Mouse (Mus musculus) common myeloid progenitor, adult 5-6 weeks (primary cell): ENCODE measurements around the gene Ccdc171. TPM values are rescaled to one million over a fixed set of nuclear protein-coding genes. Genes with fewer than 3 reads are reported as not detected.
"Not testable (repeated sequence)": the region's sequence is repeated elsewhere in the genome, so short reads cannot be mapped to it uniquely, and the experiment has no call there.

Experiments
- ATAC-seq: replicated peaks from 2 replicates; pipeline ENCODE4 v1.8.0; 2016; ENCODE audit warnings: low read depth, mild to moderate bottlenecking, moderate TSS enrichment, inconsistent platforms; ENCODE audit not compliant: poor library complexity, severe bottlenecking
- total RNA-seq: library from RNA; stranded (forward); fragments of 200-1000, 187-1606 nt; gene quantifications from 2 replicates; pipeline ENCODE4 v1.2.3, GENCODE M21; 2017

Ccdc171 gene
- total RNA-seq, 1 experiment from 2014 or later = 21.4 TPM

- ATAC-seq = not testable (repeated sequence)
Measured at GRCm38 (mm10) chr4:83623021-83623711, 97.8 kb downstream of the Ccdc171 start.

DNA sequence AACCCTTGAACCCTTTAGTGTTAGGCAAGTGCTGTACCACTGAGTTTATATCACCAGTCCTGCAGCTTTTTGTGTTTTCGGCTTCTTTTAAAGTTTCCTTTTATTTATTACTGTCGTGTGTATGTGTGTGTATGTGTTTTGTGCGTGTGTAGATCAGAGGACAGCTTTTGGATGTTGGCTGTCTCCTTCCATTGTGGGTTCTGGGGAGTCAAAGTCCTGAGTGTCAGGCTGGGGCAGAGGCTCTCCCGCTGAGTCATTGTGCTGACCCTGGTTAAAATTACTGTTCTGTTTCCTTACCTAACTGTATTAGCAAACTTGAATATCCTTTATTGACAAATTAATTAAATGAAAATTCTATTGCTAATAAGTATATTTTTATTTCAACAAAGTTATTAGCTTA, 98.4 kb downstream of the Ccdc171 start:
- no peak for ATAC-seq

DNA sequence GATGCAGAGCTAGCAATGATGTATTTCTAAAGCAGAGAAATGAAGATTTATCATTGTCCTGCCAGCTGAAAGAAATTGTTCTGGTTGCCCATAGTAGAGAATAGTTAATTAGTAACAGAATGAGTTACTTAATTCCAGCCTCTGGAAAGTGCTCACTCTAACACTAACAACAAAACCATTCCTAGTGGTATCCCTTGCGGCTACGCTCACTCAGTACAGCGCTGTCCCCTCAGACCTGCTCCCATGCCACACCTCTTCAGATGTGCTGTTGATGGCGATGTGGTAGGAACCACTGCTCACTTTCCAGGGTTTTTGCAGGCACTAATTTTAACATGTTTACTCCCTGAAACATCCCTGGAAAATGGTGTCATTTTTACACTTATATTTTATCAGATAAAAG, 126.1 kb downstream of the Ccdc171 start:
- no peak for ATAC-seq

DNA sequence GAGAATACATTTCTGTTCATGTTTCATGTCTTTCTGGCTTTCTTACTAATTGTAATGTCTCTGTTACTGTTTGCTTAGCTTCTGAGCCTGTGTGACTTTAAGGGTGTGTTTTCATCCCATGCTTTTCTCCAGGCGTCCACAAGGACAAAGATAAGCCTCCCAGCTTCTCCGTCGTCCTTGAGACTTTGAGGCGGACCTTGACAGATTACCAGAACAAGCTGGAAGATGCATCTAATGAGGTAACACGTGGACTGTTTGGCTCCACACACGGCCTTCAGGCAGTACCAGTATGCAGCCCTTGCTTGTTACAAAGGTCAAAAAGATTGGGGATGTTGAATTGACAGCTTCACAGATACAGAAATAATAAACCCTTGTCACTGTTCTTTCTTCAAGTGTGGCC, 130.1 kb downstream of the Ccdc171 start:
- ATAC-seq = no peak

GRCm38 (mm10) chr4:83656571-83656970, 131.2 kb downstream of the Ccdc171 start:
- no peak for ATAC-seq

DNA sequence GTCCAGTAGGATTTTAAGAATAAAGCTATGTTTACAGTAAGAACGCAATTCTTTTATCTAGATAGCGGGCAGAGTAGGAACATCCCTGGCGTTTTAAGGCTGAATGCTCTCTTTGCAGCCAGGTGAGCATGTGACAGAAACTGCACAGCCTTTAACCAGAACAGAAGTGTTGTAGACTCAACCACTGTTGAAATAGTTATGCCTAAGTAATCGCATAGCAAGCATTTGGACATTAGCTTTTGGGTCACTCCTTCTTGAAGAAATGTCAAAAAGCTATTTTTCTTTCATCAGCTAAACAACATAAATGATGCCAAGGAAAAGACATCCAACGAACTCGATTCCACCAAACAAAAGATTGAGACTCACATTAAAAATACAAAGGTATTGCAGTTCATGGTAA, 131.7 kb downstream of the Ccdc171 start:
- ATAC-seq = no peak

- no peak for ATAC-seq
Measured at GRCm38 (mm10) chr4:83658415-83658814, 133.1 kb downstream of the Ccdc171 start.

DNA sequence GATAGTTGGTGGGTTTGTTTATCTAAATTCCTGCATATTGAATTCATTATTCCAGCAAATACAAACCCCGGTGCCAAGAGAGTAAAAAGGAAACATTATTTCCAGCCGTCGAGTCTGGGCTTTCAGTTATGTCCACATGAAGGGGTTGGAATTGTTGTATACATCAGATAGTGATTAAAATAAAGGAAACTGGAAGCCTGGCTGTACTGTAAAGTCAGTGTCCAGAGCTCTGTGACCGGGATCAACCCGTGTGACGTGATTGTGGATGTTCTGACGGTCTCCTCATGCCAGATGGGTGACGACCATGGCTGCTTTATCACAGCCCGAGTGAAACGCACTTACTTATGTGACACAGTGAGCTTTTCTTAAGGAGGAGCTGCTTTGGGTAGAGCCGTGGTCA, 134.1 kb downstream of the Ccdc171 start:
- no peak for ATAC-seq

DNA sequence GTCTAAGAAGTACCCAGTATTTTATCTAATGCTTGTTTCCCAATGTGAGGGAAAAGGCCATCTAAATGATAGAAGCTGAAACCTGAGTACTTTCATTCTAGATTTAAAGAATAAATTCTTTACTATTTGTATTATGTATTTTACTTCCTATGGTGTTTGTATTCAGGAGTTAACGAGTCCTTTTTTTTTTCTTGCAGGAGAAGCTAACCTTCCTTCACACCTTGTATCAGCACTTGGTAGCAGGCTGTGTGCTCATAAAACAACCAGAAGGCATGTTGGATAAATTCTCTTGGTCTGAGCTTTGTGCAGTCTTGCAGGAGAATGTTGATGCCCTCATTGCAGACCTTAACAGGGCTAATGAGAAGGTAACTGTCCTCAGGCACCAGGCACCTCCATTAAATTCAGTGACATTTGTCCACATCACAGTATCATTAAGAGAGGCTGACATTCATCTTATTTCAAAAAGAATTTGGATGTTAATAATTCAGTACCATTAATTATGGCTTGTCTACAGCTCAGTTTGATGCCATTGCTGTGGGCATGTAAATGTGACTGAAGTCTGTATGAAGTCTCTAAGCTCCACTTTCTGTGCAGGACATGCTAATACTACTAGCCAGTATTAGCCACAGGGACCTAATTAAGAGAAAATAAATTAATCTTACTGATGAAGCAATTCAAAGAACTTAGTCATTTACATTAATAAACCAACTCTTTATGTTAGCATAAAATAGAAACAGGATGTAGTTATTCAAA, 136.3 kb downstream of the Ccdc171 start:
- ATAC-seq = no peak

GRCm38 (mm10) chr4:83662301-83662700, 137.0 kb downstream of the Ccdc171 start:
- no peak for ATAC-seq

DNA sequence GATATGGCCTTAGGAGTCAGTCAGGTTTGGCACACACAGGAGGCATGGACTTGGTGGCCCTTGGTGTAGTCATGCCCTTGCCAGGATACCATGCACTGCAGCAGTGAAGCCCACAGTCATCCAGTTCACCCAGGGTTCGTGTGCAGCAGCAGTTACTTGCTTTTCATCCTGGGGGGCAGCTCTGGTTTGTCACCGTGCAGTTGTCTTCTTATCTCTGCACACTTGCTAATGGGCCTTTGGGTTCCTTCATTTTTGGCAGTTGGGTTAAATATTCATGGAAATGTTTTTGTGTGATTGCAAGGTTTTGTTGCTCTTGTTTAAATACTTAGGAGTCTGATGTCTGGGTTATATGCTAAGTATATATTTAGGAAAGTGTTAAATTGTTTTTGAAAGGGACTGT, 144.2 kb downstream of the Ccdc171 start:
- no peak for ATAC-seq

- not testable (repeated sequence) for ATAC-seq
Measured at GRCm38 (mm10) chr4:83675308-83675707, 150.0 kb downstream of the Ccdc171 start.

DNA sequence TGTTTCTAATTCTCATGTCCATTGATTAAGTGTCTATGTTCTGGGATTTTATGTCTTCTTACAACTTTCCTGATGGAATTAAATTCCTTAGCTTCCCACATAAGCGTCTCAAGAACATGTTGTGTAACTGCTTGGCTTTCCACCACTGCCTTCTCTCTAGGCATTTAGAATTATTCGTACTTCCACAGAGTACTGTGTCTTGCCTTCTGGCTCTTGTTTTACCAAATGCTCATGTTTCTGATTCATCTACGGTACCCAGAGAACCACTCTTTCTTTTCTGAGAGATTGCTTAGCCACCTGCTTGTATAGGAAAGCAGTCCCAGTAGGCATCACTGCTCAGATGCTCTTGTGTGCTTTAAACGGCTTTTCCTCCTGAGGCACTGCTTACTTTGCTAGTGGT, 151.1 kb downstream of the Ccdc171 start:
- ATAC-seq = no peak

DNA sequence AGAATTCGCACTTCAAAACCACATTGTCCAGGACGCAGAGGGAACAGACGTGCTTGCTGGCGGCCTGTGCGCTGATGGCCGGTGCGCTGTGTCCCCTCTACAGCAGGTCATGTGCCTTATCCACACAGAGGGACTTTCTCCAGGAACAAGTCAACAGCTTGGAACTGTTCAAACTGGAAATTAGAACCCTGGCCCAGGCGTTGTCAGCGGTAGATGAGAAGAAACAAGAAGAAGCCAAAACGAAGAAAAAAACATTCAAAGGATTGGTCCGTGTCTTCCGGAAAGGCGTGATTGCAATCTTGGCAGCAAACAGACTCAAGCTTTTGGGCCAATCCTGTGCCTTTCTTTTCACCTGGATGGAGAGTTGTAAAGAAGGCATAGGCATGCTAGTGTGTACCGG, 155.7 kb downstream of the Ccdc171 start:
- no peak for ATAC-seq

- ATAC-seq = no peak
Measured at GRCm38 (mm10) chr4:83682866-83683265, 157.5 kb downstream of the Ccdc171 start.

DNA sequence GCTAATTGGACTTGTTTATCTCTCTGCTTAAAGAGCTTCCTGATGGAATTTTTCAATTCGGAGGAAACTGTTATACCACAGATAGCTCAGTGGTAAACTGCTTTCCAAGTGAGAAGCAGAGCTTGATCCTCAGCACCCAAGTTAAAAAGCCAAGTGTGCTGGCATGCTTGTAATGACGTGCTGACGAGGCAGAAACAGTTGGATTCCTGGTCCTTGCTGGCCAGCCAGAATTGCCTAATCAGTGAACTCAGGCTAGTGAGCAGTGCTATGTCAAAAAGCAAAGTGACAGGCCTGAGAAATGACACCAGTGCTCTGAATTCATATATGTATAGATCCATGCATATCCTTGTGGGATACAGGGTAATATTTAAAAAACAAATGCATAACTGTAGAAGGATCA, 174.8 kb downstream of the Ccdc171 start:
- ATAC-seq = no peak

- no peak for ATAC-seq
Measured at GRCm38 (mm10) chr4:83716996-83717395, 191.7 kb downstream of the Ccdc171 start.

DNA sequence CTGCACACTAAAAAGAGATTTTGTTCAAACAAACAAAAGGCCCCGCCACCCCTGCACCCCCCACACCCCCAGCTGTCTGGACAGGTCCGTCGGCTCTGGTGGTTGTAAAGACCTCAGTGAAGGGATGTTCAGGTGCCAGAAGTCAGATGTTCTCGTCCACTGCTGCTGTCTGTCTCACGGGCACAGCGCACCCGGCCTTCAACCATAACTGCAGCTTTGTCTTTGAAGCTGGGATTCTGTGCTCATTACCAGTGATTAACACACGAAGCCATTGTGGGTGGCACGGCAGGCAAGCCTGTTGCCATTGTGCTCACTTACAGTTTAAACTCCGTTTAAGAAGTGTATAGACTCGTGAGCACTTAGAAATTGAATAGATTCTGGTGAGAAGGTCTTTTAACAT, 194.5 kb downstream of the Ccdc171 start:
- ATAC-seq = no peak

GRCm38 (mm10) chr4:83725136-83725535, 199.8 kb downstream of the Ccdc171 start:
- ATAC-seq = no peak

DNA sequence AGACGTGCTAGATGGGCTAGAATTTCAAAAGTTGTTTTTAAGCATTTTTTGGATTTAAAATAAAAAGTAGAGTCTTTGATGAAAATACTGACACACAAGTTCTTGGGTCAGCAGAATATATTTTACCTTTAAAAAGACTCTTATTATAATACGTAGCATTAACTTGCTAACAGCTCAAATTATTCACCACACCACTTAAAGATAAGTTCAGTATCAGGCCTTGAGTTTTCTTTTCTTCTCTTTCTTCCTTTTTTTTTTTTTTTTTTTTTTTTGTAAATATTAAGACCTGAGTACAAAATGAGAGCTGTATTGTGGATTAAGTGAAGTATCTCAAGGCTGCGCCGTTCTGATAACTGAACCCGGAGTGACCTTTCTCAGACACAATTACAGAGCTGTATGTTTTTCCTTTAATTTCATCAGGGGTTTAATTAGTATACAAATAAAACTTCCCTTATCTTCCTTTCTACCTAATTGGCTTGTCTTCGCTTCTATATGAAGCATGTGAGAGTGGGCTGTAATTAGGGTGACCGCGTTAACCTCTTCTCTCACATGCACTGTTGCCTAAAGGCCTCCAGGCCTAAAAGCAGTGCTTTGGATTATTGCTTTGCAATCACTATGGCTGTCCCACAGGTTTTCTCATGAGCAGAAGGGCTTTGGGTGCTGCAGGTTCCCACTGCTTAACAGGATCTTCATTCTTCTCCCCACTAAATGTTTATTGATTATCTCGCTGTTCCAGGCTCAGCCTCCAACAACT, 214.0 kb downstream of the Ccdc171 start:
- ATAC-seq = no peak

GRCm38 (mm10) chr4:83739891-83740277, 214.5 kb downstream of the Ccdc171 start:
- no peak for ATAC-seq
